Mouse (Mus musculus): ENCODE data around the gene Ehbp1.

- TF ChIP-seq CTCF (IDR thresholded peaks at IDR 0.05; ENCODE audit: control insufficient read depth, insufficient read depth, insufficient read length) (no peak), USF1 (IDR thresholded peaks at IDR 0.05; ENCODE audit: low read depth) (no peak), CEBPB (IDR thresholded peaks at IDR 0.05; ENCODE audit: low read depth) (no peak), MYOG (IDR thresholded peaks at IDR 0.05; ENCODE audit: control insufficient read depth, extremely low read depth, insufficient read length) (no peak), MAX (IDR thresholded peaks at IDR 0.05) (no peak)
Measured at GRCm38 (mm10) chr11:21995534-21996324, 346.4 kb downstream of the Ehbp1 start.

Measured in C2C12 (cell line).